Mouse (Mus musculus) adrenal gland, adult 8-10 months (tissue): ENCODE data around the gene Rab7b. TPM values are rescaled to one million over a fixed set of nuclear protein-coding genes. Genes with fewer than 3 reads are reported as not detected.

Source experiments
- total RNA-seq, 4 experiments: library from RNA; stranded (reverse); gene quantifications; 2 replicates each; pipeline ENCODE4 v1.2.4; 2022

The Rab7b gene
- total RNA-seq, 4 experiments from 2014 or later, result 6.6 to 17.4 (median 11.0) TPM

Other genes with a start within 250 kb of the Rab7b start
- 10 to 100 TPM; 23.5 to 40.0 (median 32.9) TPM for gene Srgap2, start 161.3 kb upstream of the Rab7b start, total RNA-seq
- 1 to 10 TPM in 2 of 4 experiments, under 1 TPM in 2; 0.77 to 1.7 (median 1.1) TPM for gene Fam72a, start 160.8 kb upstream of the Rab7b start, total RNA-seq
- not detected for gene Avpr1b, start 89.5 kb upstream of the Rab7b start, total RNA-seq
- gene Ctse, start 50.4 kb upstream of the Rab7b start, total RNA-seq, result under 1 TPM; 0.43 to 0.81 (median 0.50) TPM
- gene Slc26a9, start 55.3 kb downstream of the Rab7b start, total RNA-seq, result under 1 TPM in 3 of 4 experiments, not detected in 1; 0.06 to 0.28 (median 0.23) TPM
- 10 to 100 TPM in 2 of 4 experiments, 1 to 10 TPM in 2; 6.2 to 15.0 (median 10.6) TPM for gene Pm20d1, start 108.7 kb downstream of the Rab7b start, total RNA-seq
- gene Slc41a1, start 138.8 kb downstream of the Rab7b start, total RNA-seq, result 10 to 100 TPM; 49.1 to 57.2 (median 53.0) TPM
- gene Rab29, start 178.5 kb downstream of the Rab7b start, total RNA-seq, result 10 to 100 TPM; 15.0 to 28.6 (median 22.0) TPM
- 100 to 1,000 TPM; 134 to 174 (median 151) TPM for gene Nucks1, start 221.8 kb downstream of the Rab7b start, total RNA-seq